Mouse (Mus musculus) hindbrain, embryonic 13.5 days (tissue): Measurements from ENCODE around the gene Zkscan14. TPM values are rescaled to one million over a fixed set of nuclear protein-coding genes. Genes with fewer than 3 reads are reported as not detected.

Source experiments
- ATAC-seq: fragments of 200-750 bp; cut with Nextera tagmentation; 2 replicates; pipeline ENCODE4 v1.8.0; 2017; ENCODE audit warnings: moderate TSS enrichment; ENCODE audit not compliant: low FRiP score
- H3K27ac ChIP-seq: fragments of 300-500 bp; sonication (generic); 2 replicates; pipeline ENCODE4 v1.5.1; 2015; ENCODE audit warnings: inconsistent platforms, mild to moderate bottlenecking, moderate library complexity
- H3K27me3 ChIP-seq: fragments of 300-500 bp; sonication (generic); 2 replicates; pipeline ENCODE4 v1.6.1; 2015; ENCODE audit warnings: mild to moderate bottlenecking, inconsistent platforms
- H3K36me3 ChIP-seq: fragments of 300-500 bp; sonication (generic); 2 replicates; pipeline ENCODE4 v1.6.1; 2015; ENCODE audit warnings: mild to moderate bottlenecking, inconsistent platforms
- H3K4me1 ChIP-seq: fragments of 300-500 bp; sonication (generic); replicated peaks from 2 replicates; pipeline ENCODE4 v1.6.1; 2015; ENCODE audit warnings: inconsistent platforms
- H3K4me2 ChIP-seq: fragments of 300-500 bp; sonication (generic); 2 replicates; pipeline ENCODE4 v1.6.1; 2015; ENCODE audit warnings: inconsistent platforms, mild to moderate bottlenecking, moderate library complexity
- H3K4me3 ChIP-seq: fragments of 300-500 bp; sonication (generic); 2 replicates; pipeline ENCODE4 v1.5.1; 2015; ENCODE audit warnings: mild to moderate bottlenecking, inconsistent platforms
- H3K9ac ChIP-seq: fragments of 300-500 bp; sonication (generic); 2 replicates; pipeline ENCODE4 v1.6.1; 2015; ENCODE audit warnings: mild to moderate bottlenecking, inconsistent platforms
- H3K9me3 ChIP-seq: fragments of 300-500 bp; sonication (generic); 2 replicates; pipeline ENCODE4 v1.6.1; 2016; ENCODE audit warnings: inconsistent platforms
- WGBS: fragments of 180-500 bp; shearing (Covaris S2); methylation state at CpG from one replicate; pipeline ENCODE4 v1.1.7; 2015; 5-methylcytosine and 5-hydroxymethylcytosine counted together
- polyA plus RNA-seq: library from polyadenylated mRNA; unstranded; fragments of >200 nt; fragmentation: Nextera tagmentation; extraction: Ambion mirVana; gene quantifications from 2 replicates; pipeline ENCODE4 v1.2.1, GENCODE M21; 2015

Gene Zkscan14
- polyA plus RNA-seq, 1 experiment from 2014 or later, result 13.6 TPM

- WGBS, result 99% methylated on average over 5 of the region's 5 CpGs
- no peaks in the 10 kb centered on the region for H3K9me3 ChIP-seq
- H3K4me2 ChIP-seq, result no peak overlapping the region
- no peak overlapping the region for H3K4me3 ChIP-seq
- peaks cover 100% of the 10 kb centered on the region for H3K36me3 ChIP-seq
- ATAC-seq, result no peak
- H3K9ac ChIP-seq, result no peak overlapping the region
- no peaks in the 10 kb centered on the region for H3K27me3 ChIP-seq
- H3K27ac ChIP-seq, result no peak overlapping the region
- no peaks in the 10 kb centered on the region for H3K4me1 ChIP-seq
Observed at GRCm38 (mm10) chr5:145147748-145148147, 53.9 kb downstream of the Zkscan14 start.

Other genes starting within 250 kb of the Zkscan14 start
- gene Smurf1, start 236.0 kb downstream of the Zkscan14 start, polyA plus RNA-seq, result 28.2 and 28.4 TPM in 2 replicates
- not detected in 2 replicates for gene Gm4871, start 169.1 kb downstream of the Zkscan14 start, polyA plus RNA-seq
- not detected in 2 replicates for gene 1700018F24Rik, start 158.9 kb downstream of the Zkscan14 start, polyA plus RNA-seq
- 249 and 252 TPM in 2 replicates for gene Arpc1a, start 118.0 kb downstream of the Zkscan14 start, polyA plus RNA-seq
- gene Kpna7, start 117.8 kb downstream of the Zkscan14 start, polyA plus RNA-seq, result not detected in 2 replicates
- 81.4 TPM in 2 replicates for gene Arpc1b, start 87.7 kb downstream of the Zkscan14 start, polyA plus RNA-seq
- 136 and 140 TPM in 2 replicates for gene Pdap1, start 61.6 kb downstream of the Zkscan14 start, polyA plus RNA-seq
- 213 and 218 TPM in 2 replicates for gene Bud31, start 61.5 kb downstream of the Zkscan14 start, polyA plus RNA-seq
- gene Ptcd1, start 34.8 kb downstream of the Zkscan14 start, polyA plus RNA-seq, result 20.9 and 22.4 TPM in 2 replicates
- gene Cpsf4, start 34.7 kb downstream of the Zkscan14 start, polyA plus RNA-seq, result 52.3 and 53.4 TPM in 2 replicates
- gene Atp5j2, start 9.8 kb downstream of the Zkscan14 start, polyA plus RNA-seq, result 693 and 710 TPM in 2 replicates
- gene Zkscan5, start 2.7 kb upstream of the Zkscan14 start, polyA plus RNA-seq, result 14.8 and 17.1 TPM in 2 replicates
- 34.6 and 38.3 TPM in 2 replicates for gene Zfp655, start 29.8 kb upstream of the Zkscan14 start, polyA plus RNA-seq
- 0.74 and 1.0 TPM in 2 replicates for gene Zscan25, start 78.6 kb upstream of the Zkscan14 start, polyA plus RNA-seq
- gene Cyp3a57, start 143.4 kb upstream of the Zkscan14 start, polyA plus RNA-seq, result not detected in 2 replicates